8 mouse cellular contexts compared by ENCODE assay signal in the genomic region with DNA sequence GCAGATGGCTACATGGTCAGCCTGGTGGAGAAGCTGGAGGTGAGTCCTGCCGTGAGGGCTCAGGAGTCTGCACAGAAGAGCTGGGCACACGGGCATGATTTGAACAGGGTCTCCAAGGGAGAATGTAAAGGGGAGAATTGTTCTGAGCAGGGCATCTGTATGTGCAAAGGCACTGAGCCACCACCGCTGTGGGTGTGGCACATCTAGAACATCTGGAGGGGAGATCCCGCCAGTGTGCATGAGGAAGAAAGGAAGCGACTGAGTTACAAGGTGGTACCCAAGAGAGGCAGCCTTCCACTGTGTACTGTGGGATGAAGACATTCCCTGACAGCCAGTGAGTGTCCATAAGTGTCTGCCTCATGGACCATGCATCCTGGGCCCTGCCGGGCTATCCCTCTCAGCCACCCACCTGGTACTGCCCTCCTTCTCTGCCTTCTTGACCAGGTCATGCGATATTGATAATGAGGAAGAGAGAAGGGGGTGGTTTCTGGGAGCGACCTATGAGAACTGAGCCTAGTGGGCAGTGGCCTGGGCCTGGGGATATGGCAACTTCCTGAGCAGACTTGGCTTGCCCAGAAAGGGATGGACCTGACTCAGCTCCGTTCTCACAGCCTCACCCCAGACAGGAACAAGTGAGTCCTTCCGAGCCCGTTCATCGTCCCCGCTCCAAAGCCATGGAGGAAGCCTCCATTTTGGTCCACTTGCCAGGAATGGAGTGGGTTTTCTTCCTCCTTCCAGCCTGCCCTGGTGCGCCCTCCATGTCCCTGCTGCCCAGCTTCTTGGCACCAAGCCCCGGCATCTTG.
DNase-seq lines count a peak whose midpoint lies in the region; ATAC-seq and TF ChIP-seq lines count a peak whose summit lies in the region.

No protein-coding gene starts in this region.

- peaks cover 11% of the 10 kb centered on the region for H3K9me3 ChIP-seq in heart, embryonic 13.5 days
- peaks cover 9% of the 10 kb centered on the region for H3K9me3 ChIP-seq in heart, embryonic 12.5 days (replicated peaks)
- H3K9me3 ChIP-seq in stomach, embryonic 15.5 days: no peaks in the 10 kb centered on the region
- no peaks in the 10 kb centered on the region for H3K9me3 ChIP-seq in stomach, postnatal 0 days (ENCODE audit: control insufficient read depth, low read length)
- no peaks in the 10 kb centered on the region for H3K9me3 ChIP-seq in liver, embryonic 13.5 days (replicated peaks)
- H3K9me3 ChIP-seq in neural tube, embryonic 15.5 days (replicated peaks): no peaks in the 10 kb centered on the region

- no peak for TF ChIP-seq CTCF in stomach, postnatal 0 days (IDR thresholded peaks at IDR 0.05; ENCODE audit: low read depth)

- no peak overlapping the region for H3K27ac ChIP-seq in heart, embryonic 13.5 days (replicated peaks)
- H3K27ac ChIP-seq in heart, embryonic 12.5 days (ENCODE audit: poor library complexity, severe bottlenecking): no peak overlapping the region
- no peak overlapping the region for H3K27ac ChIP-seq in stomach, embryonic 15.5 days
- no peak overlapping the region for H3K27ac ChIP-seq in stomach, postnatal 0 days (replicated peaks)
- no peak overlapping the region for H3K27ac ChIP-seq in liver, embryonic 13.5 days
- H3K27ac ChIP-seq in neural tube, embryonic 15.5 days (replicated peaks): no peak overlapping the region

- H3K4me2 ChIP-seq in heart, embryonic 13.5 days: peak overlapping the region; percentile 21
- H3K4me2 ChIP-seq in heart, embryonic 12.5 days: no peak overlapping the region
- 0 out of 2 replicates have a peak overlapping the region, but pooled peaks have one; percentile 12 for H3K4me2 ChIP-seq in stomach, embryonic 15.5 days
- H3K4me2 ChIP-seq in stomach, postnatal 0 days (replicated peaks; ENCODE audit: low read depth): no peak overlapping the region
- H3K4me2 ChIP-seq in liver, embryonic 13.5 days: peak overlapping the region; percentile 10; the same call in 1 of the 2 replicates
- H3K4me2 ChIP-seq in neural tube, embryonic 15.5 days: no peak overlapping the region

- H3K9ac ChIP-seq in heart, embryonic 13.5 days: no peak overlapping the region
- no peak overlapping the region for H3K9ac ChIP-seq in heart, embryonic 12.5 days
- no peak overlapping the region for H3K9ac ChIP-seq in stomach, embryonic 15.5 days
- H3K9ac ChIP-seq in stomach, postnatal 0 days (ENCODE audit: low read length): no peak overlapping the region
- no peak overlapping the region for H3K9ac ChIP-seq in liver, embryonic 13.5 days
- H3K9ac ChIP-seq in neural tube, embryonic 15.5 days (replicated peaks): no peak overlapping the region

- no peaks in the 10 kb centered on the region for H3K36me3 ChIP-seq in heart, embryonic 13.5 days
- H3K36me3 ChIP-seq in heart, embryonic 12.5 days: no peaks in the 10 kb centered on the region
- H3K36me3 ChIP-seq in stomach, embryonic 15.5 days: no peaks in the 10 kb centered on the region
- no peaks in the 10 kb centered on the region for H3K36me3 ChIP-seq in stomach, postnatal 0 days (ENCODE audit: control insufficient read depth, insufficient read depth, low read length)
- H3K36me3 ChIP-seq in liver, embryonic 13.5 days: no peaks in the 10 kb centered on the region
- H3K36me3 ChIP-seq in neural tube, embryonic 15.5 days: no peaks in the 10 kb centered on the region

- no peak for TF ChIP-seq EP300 in stomach, postnatal 0 days (optimal IDR thresholded peaks at IDR 0.05)

- H3K4me1 ChIP-seq in heart, embryonic 13.5 days: peaks cover 26% of the 10 kb centered on the region
- peaks cover 25% of the 10 kb centered on the region for H3K4me1 ChIP-seq in heart, embryonic 12.5 days (replicated peaks)
- peaks cover 14% of the 10 kb centered on the region for H3K4me1 ChIP-seq in stomach, embryonic 15.5 days
- H3K4me1 ChIP-seq in stomach, postnatal 0 days (replicated peaks; ENCODE audit: control insufficient read depth, insufficient read depth): peaks cover 7% of the 10 kb centered on the region; the same call in 1 of the 2 replicates
- peaks cover 10% of the 10 kb centered on the region; the same call in 1 of the 2 replicates for H3K4me1 ChIP-seq in liver, embryonic 13.5 days (replicated peaks)
- peaks cover 7% of the 10 kb centered on the region for H3K4me1 ChIP-seq in neural tube, embryonic 15.5 days

- ATAC-seq in heart, embryonic 13.5 days (ENCODE audit: extremely low read depth, insufficient number of reproducible peaks, low FRiP score, low TSS enrichment): no peak
- ATAC-seq in heart, embryonic 12.5 days (ENCODE audit: insufficient number of reproducible peaks, low FRiP score): no peak
- ATAC-seq in stomach, embryonic 15.5 days (ENCODE audit: insufficient read depth, low FRiP score, low read depth): no peak
- no peak; the same call in 1 of the 2 replicates for ATAC-seq in stomach, postnatal 0 days (ENCODE audit: low FRiP score, low TSS enrichment)
- no peak for ATAC-seq in liver, embryonic 13.5 days (ENCODE audit: low read depth)
- ATAC-seq in neural tube, embryonic 15.5 days (ENCODE audit: low FRiP score): no peak

- H3K27me3 ChIP-seq in heart, embryonic 13.5 days (replicated peaks): peaks cover 64% of the 10 kb centered on the region
- peaks cover 39% of the 10 kb centered on the region for H3K27me3 ChIP-seq in heart, embryonic 12.5 days (replicated peaks)
- 0 out of 2 replicates have a peak, but pooled peaks cover 8% of the 10 kb centered on the region for H3K27me3 ChIP-seq in stomach, embryonic 15.5 days (replicated peaks)
- no peaks in the 10 kb centered on the region; the same call in 1 of the 2 replicates for H3K27me3 ChIP-seq in stomach, postnatal 0 days (ENCODE audit: control insufficient read depth, insufficient read depth, low read length)
- 0 out of 2 replicates have a peak, but pooled peaks cover 8% of the 10 kb centered on the region for H3K27me3 ChIP-seq in liver, embryonic 13.5 days
- peaks cover 14% of the 10 kb centered on the region; the same call in 1 of the 2 replicates for H3K27me3 ChIP-seq in neural tube, embryonic 15.5 days (replicated peaks)

- 70% methylated on average over 15 of the region's 15 CpGs for WGBS in heart, embryonic 13.5 days
- WGBS in heart, embryonic 12.5 days: 66% methylated on average over 15 of the region's 15 CpGs
- 72% methylated on average over 15 of the region's 15 CpGs for WGBS in stomach, embryonic 15.5 days
- 82% methylated on average over 15 of the region's 15 CpGs for WGBS in stomach, postnatal 0 days
- WGBS in liver, embryonic 13.5 days (ENCODE audit: insufficient replicate concordance): 35% methylated on average over 15 of the region's 15 CpGs
- WGBS in neural tube, embryonic 15.5 days: 90% methylated on average over 15 of the region's 15 CpGs

- DNase-seq in stomach, postnatal 0 days (ENCODE audit: low spot score): no peak
- DNase-seq in liver, embryonic 13.5 days: no peak
- DNase-seq in embryo, embryonic 10 days (ENCODE audit: low spot score): no peak
- no peak for DNase-seq in kidney, postnatal 14 days

- no peak overlapping the region for H3K4me3 ChIP-seq in heart, embryonic 13.5 days
- H3K4me3 ChIP-seq in heart, embryonic 12.5 days: no peak overlapping the region
- H3K4me3 ChIP-seq in stomach, embryonic 15.5 days (replicated peaks): no peak overlapping the region
- no peak overlapping the region for H3K4me3 ChIP-seq in stomach, postnatal 0 days (ENCODE audit: low read depth, low read length)
- H3K4me3 ChIP-seq in liver, embryonic 13.5 days (replicated peaks): no peak overlapping the region
- no peak overlapping the region for H3K4me3 ChIP-seq in neural tube, embryonic 15.5 days (replicated peaks)

Comparison
In these comparisons a context has a peak if more than half of its experiments do, and no peak if none do; other contexts are left out.
1. H3K4me2 ChIP-seq: peak in heart, embryonic 13.5 days (single experiment), stomach, embryonic 15.5 days (single experiment) and liver, embryonic 13.5 days (single experiment); none in heart, embryonic 12.5 days (single experiment), stomach, postnatal 0 days (single experiment) and neural tube, embryonic 15.5 days (single experiment).